Mouse (Mus musculus): ENCODE data around the gene Cnot2. TPM values are rescaled to one million over a fixed set of nuclear protein-coding genes. Genes with fewer than 3 reads are reported as not detected.

The Cnot2 gene
- polyA plus RNA-seq, 1 experiment = 22.0 TPM

GRCm38 (mm10) chr10:116564828-116565602 lies 16.3 kb downstream of the Cnot2 start:
- no peak for TF ChIP-seq MAX (IDR thresholded peaks at IDR 0.05)
- no peak for TF ChIP-seq USF1 (IDR thresholded peaks at IDR 0.05; ENCODE audit: low read depth)
- no peak for TF ChIP-seq CTCF (IDR thresholded peaks at IDR 0.05; ENCODE audit: control insufficient read depth, insufficient read depth, insufficient read length)
- no peak for TF ChIP-seq FOSL1 (IDR thresholded peaks at IDR 0.05; ENCODE audit: insufficient read depth, low read length, poor library complexity, severe bottlenecking)
- no peak for TF ChIP-seq CEBPB (IDR thresholded peaks at IDR 0.05; ENCODE audit: low read depth)
- TF ChIP-seq MYOD1 (IDR thresholded peaks at IDR 0.05; ENCODE audit: control insufficient read depth, insufficient read length, low read depth) = no peak
- TF ChIP-seq MYOG (IDR thresholded peaks at IDR 0.05; ENCODE audit: control insufficient read depth, extremely low read depth, insufficient read length) = no peak
- no peak overlapping the region for H3ac ChIP-seq (ENCODE audit: control insufficient read depth, insufficient read length, low read depth)
- H3K79me2 ChIP-seq (ENCODE audit: control insufficient read depth, insufficient read depth) = peaks cover 100% of the 10 kb centered on the region
- peaks cover 16% of the 10 kb centered on the region for H3K36me3 ChIP-seq (ENCODE audit: control insufficient read depth, insufficient read depth)
- H3K79me3 ChIP-seq (ENCODE audit: low read depth) = peaks cover 99% of the 10 kb centered on the region
- H3K27me3 ChIP-seq (ENCODE audit: control insufficient read depth, insufficient read depth, insufficient read length) = no peaks in the 10 kb centered on the region
- H3K4me3 ChIP-seq (ENCODE audit: insufficient read depth, poor library complexity, severe bottlenecking) = no peak overlapping the region

DNA sequence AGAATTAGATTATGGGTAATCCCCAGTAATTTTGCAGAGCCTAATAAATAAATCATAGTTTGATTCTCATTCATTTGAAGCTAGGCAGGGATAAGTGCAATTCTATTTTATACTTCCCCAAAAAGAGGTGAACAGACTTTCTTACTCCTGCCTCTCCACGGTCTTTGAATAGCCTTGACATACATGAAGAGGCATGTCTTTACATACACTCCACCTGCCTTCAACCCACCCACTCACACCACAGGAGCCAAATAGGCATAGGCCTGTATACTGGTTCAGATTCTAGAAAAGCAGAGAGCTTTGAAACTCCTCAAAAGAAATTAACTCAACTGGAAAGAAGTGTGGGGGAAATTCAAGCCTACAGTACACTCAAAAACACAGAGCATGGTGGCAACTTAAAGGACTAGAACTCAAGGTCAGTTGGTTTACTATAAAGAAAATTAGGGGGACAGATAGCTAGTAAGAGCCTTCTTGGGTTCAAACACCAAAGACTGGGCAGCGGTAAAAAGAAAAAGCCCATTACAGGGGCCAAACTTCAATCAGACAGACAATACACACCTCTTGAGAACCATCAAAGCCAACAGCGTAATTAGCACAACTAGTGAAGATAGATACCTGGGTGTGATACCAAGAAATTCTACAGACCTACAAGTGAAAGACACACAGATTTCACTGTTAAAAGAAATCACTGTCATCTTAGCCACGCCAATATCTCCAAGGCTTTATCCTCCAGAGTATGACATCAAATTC lies 18.4 kb downstream of the Cnot2 start:
- Histone ChIP-seq H3ac (ENCODE audit: control insufficient read depth, insufficient read length, low read depth) (no peak overlapping the region), H3K79me2 (ENCODE audit: control insufficient read depth, insufficient read depth) (peaks cover 100% of the 10 kb centered on the region)

GRCm38 (mm10) chr10:116562210-116562609 lies 19.1 kb downstream of the Cnot2 start:
- Histone ChIP-seq H3K27me3 (ENCODE audit: control insufficient read depth, insufficient read depth, insufficient read length) (no peaks in the 10 kb centered on the region), H3K79me3 (ENCODE audit: low read depth) (peaks cover 97% of the 10 kb centered on the region), H3ac (ENCODE audit: control insufficient read depth, insufficient read length, low read depth) (no peak overlapping the region), H3K36me3 (ENCODE audit: control insufficient read depth, insufficient read depth) (peaks cover 10% of the 10 kb centered on the region), H3K4me3 (ENCODE audit: insufficient read depth, poor library complexity, severe bottlenecking) (no peak overlapping the region), H3K79me2 (ENCODE audit: control insufficient read depth, insufficient read depth) (peaks cover 100% of the 10 kb centered on the region)
- TF ChIP-seq CTCF (IDR thresholded peaks at IDR 0.05; ENCODE audit: control insufficient read depth, insufficient read depth, insufficient read length) (no peak), CEBPB (IDR thresholded peaks at IDR 0.05; ENCODE audit: low read depth) (no peak), MYOG (IDR thresholded peaks at IDR 0.05; ENCODE audit: control insufficient read depth, extremely low read depth, insufficient read length) (no peak), USF1 (IDR thresholded peaks at IDR 0.05; ENCODE audit: low read depth) (no peak), MYOD1 (IDR thresholded peaks at IDR 0.05; ENCODE audit: control insufficient read depth, insufficient read length, low read depth) (no peak), MAX (IDR thresholded peaks at IDR 0.05) (no peak)

More for the DNA sequence above, 18.4 kb downstream of the Cnot2 start:
- Histone ChIP-seq H3K79me3 (ENCODE audit: low read depth) (peaks cover 97% of the 10 kb centered on the region), H3K27me3 (ENCODE audit: control insufficient read depth, insufficient read depth, insufficient read length) (no peaks in the 10 kb centered on the region), H3K4me3 (ENCODE audit: insufficient read depth, poor library complexity, severe bottlenecking) (no peak overlapping the region), H3K36me3 (ENCODE audit: control insufficient read depth, insufficient read depth) (peaks cover 10% of the 10 kb centered on the region)
- TF ChIP-seq MAX (IDR thresholded peaks at IDR 0.05) = no peak
- TF ChIP-seq USF1 (IDR thresholded peaks at IDR 0.05; ENCODE audit: low read depth) = no peak
- no peak for TF ChIP-seq MYOG (IDR thresholded peaks at IDR 0.05; ENCODE audit: control insufficient read depth, extremely low read depth, insufficient read length)
- no peak for TF ChIP-seq FOSL1 (IDR thresholded peaks at IDR 0.05; ENCODE audit: insufficient read depth, low read length, poor library complexity, severe bottlenecking)
- no peak for TF ChIP-seq MYOD1 (IDR thresholded peaks at IDR 0.05; ENCODE audit: control insufficient read depth, insufficient read length, low read depth)
- no peak for TF ChIP-seq CTCF (IDR thresholded peaks at IDR 0.05; ENCODE audit: control insufficient read depth, insufficient read depth, insufficient read length)
- TF ChIP-seq CEBPB (IDR thresholded peaks at IDR 0.05; ENCODE audit: low read depth) = no peak

DNA sequence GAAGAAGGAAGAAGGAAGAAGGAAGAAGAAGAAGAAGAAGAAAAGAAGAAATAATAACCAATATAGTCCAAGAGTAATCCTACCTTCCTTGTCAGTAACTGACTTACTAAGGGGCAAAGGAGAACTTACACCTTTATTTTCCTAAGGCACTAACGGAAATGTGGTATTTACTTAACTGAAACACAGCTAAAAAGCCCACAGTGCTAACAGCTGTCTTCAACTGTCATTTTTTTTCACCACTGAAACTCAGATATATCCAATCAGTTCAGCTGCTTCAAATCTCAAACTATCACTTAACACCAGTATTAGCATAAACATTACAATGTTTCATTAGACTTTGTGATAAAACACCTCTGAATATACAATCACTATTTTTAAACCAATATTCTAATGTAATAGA lies 22.1 kb downstream of the Cnot2 start:
- H3K79me3 ChIP-seq (ENCODE audit: low read depth) = peaks cover 97% of the 10 kb centered on the region
- H3K27me3 ChIP-seq (ENCODE audit: control insufficient read depth, insufficient read depth, insufficient read length) = no peaks in the 10 kb centered on the region
- H3K4me3 ChIP-seq (ENCODE audit: insufficient read depth, poor library complexity, severe bottlenecking) = no peak overlapping the region
- H3K79me2 ChIP-seq (ENCODE audit: control insufficient read depth, insufficient read depth) = peaks cover 100% of the 10 kb centered on the region
- no peak overlapping the region for H3ac ChIP-seq (ENCODE audit: control insufficient read depth, insufficient read length, low read depth)
- H3K36me3 ChIP-seq (ENCODE audit: control insufficient read depth, insufficient read depth) = peaks cover 4% of the 10 kb centered on the region
- TF ChIP-seq MAX (IDR thresholded peaks at IDR 0.05) = no peak
- no peak for TF ChIP-seq MYOG (IDR thresholded peaks at IDR 0.05; ENCODE audit: control insufficient read depth, extremely low read depth, insufficient read length)
- TF ChIP-seq MYOD1 (IDR thresholded peaks at IDR 0.05; ENCODE audit: control insufficient read depth, insufficient read length, low read depth) = no peak
- TF ChIP-seq FOSL1 (IDR thresholded peaks at IDR 0.05; ENCODE audit: insufficient read depth, low read length, poor library complexity, severe bottlenecking) = no peak
- no peak for TF ChIP-seq USF1 (IDR thresholded peaks at IDR 0.05; ENCODE audit: low read depth)
- TF ChIP-seq CTCF (IDR thresholded peaks at IDR 0.05; ENCODE audit: control insufficient read depth, insufficient read depth, insufficient read length) = no peak
- no peak for TF ChIP-seq CEBPB (IDR thresholded peaks at IDR 0.05; ENCODE audit: low read depth)

GRCm38 (mm10) chr10:116557166-116557565 lies 24.1 kb downstream of the Cnot2 start:
- Histone ChIP-seq H3ac (ENCODE audit: control insufficient read depth, insufficient read length, low read depth) (no peak overlapping the region), H3K36me3 (ENCODE audit: control insufficient read depth, insufficient read depth) (no peaks in the 10 kb centered on the region), H3K79me3 (ENCODE audit: low read depth) (peaks cover 97% of the 10 kb centered on the region), H3K79me2 (ENCODE audit: control insufficient read depth, insufficient read depth) (peaks cover 100% of the 10 kb centered on the region), H3K27me3 (ENCODE audit: control insufficient read depth, insufficient read depth, insufficient read length) (no peaks in the 10 kb centered on the region), H3K4me3 (ENCODE audit: insufficient read depth, poor library complexity, severe bottlenecking) (no peak overlapping the region)
- no peak for TF ChIP-seq MYOD1 (IDR thresholded peaks at IDR 0.05; ENCODE audit: control insufficient read depth, insufficient read length, low read depth)
- no peak for TF ChIP-seq MYOG (IDR thresholded peaks at IDR 0.05; ENCODE audit: control insufficient read depth, extremely low read depth, insufficient read length)
- no peak for TF ChIP-seq USF1 (IDR thresholded peaks at IDR 0.05; ENCODE audit: low read depth)
- no peak for TF ChIP-seq CTCF (IDR thresholded peaks at IDR 0.05; ENCODE audit: control insufficient read depth, insufficient read depth, insufficient read length)
- TF ChIP-seq MAX (IDR thresholded peaks at IDR 0.05) = no peak
- no peak for TF ChIP-seq FOSL1 (IDR thresholded peaks at IDR 0.05; ENCODE audit: insufficient read depth, low read length, poor library complexity, severe bottlenecking)
- TF ChIP-seq CEBPB (IDR thresholded peaks at IDR 0.05; ENCODE audit: low read depth) = no peak

Measured in C2C12 (cell line).